Mouse (Mus musculus) midbrain, embryonic 15.5 days (tissue): ENCODE measurements around the gene Tmem270. TPM values are rescaled to one million over a fixed set of nuclear protein-coding genes. Genes with fewer than 3 reads are reported as not detected.
A peak's percentile ranks its signal among the peaks of the same experiment; 100 is the strongest.

Experiments used
- ATAC-seq: fragments of 200-750 bp; cut with Nextera tagmentation; replicated peaks from 2 replicates; pipeline ENCODE4 v1.8.0; 2017; ENCODE audit warnings: moderate TSS enrichment
- H3K27ac ChIP-seq: fragments of 300-500 bp; sonication (generic); 2 replicates; pipeline ENCODE4 v1.5.1; 2015; ENCODE audit warnings: mild to moderate bottlenecking, inconsistent platforms
- H3K27me3 ChIP-seq: fragments of 300-500 bp; sonication (generic); replicated peaks from 2 replicates; pipeline ENCODE4 v1.6.1; 2015; ENCODE audit warnings: inconsistent platforms
- H3K36me3 ChIP-seq: fragments of 300-500 bp; sonication (generic); replicated peaks from 2 replicates; pipeline ENCODE4 v1.6.1; 2015; ENCODE audit warnings: inconsistent platforms
- H3K4me1 ChIP-seq: fragments of 300-500 bp; sonication (generic); 2 replicates; pipeline ENCODE4 v1.6.1; 2015; ENCODE audit warnings: inconsistent platforms
- H3K4me2 ChIP-seq: fragments of 300-500 bp; sonication (generic); 2 replicates; pipeline ENCODE4 v1.6.1; 2015; ENCODE audit warnings: inconsistent platforms, mild to moderate bottlenecking, moderate library complexity
- H3K4me3 ChIP-seq: fragments of 300-500 bp; sonication (generic); 2 replicates; pipeline ENCODE4 v1.5.1; 2015; ENCODE audit warnings: mild to moderate bottlenecking, inconsistent platforms
- H3K9ac ChIP-seq: fragments of 300-500 bp; sonication (generic); 2 replicates; pipeline ENCODE4 v1.6.1; 2015; ENCODE audit warnings: mild to moderate bottlenecking, inconsistent platforms
- H3K9me3 ChIP-seq: fragments of 300-500 bp; sonication (generic); 2 replicates; pipeline ENCODE4 v1.6.1; 2016; ENCODE audit warnings: inconsistent platforms
- WGBS: fragments of 180-500 bp; shearing (Covaris S2); methylation state at CpG from one replicate; pipeline ENCODE4 v1.1.7; 2015; ENCODE audit warnings: mixed read lengths; 5-methylcytosine and 5-hydroxymethylcytosine counted together
- polyA plus RNA-seq: library from polyadenylated mRNA; unstranded; fragments of >200 nt; fragmentation: Nextera tagmentation; extraction: Ambion mirVana; gene quantifications from 2 replicates; pipeline ENCODE4 v1.2.1, GENCODE M21; 2015

Gene Tmem270
- polyA plus RNA-seq = not detected in 2 replicates

DNA sequence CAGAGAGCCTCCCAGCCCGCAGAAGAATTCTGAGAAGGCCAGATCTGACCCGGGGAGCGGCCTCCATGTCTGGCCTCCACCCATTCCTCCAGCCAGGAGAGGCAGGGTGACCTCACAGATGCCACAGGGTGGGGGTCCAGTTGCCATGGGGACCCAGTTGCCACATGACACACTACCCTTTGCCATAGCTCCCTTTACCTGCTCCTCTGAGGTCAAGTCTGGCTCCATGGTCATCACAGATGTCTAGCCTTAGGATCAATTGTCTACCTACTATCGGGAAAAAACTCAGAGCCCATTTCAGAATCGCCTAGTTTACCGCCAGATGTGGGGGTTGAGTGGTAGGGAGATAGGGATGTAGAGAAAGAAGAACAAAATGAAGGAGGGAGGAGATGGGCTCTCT, at the start of gene Tmem270:
Gene Tmem270 (minus strand): TSS at position 101 of the 400 bp plus-strand sequence.
- Histone ChIP-seq H3K9me3 (no peaks in the 10 kb centered on the region), H3K27ac (no peak within 1 kb of the TSS), H3K9ac (no peak within 1 kb of the TSS), H3K4me1 (peaks cover 5% of the 10 kb centered on the region; the same call in 1 of the 2 replicates), H3K27me3 (no peaks in the 10 kb centered on the region), H3K4me3 (no peak within 1 kb of the TSS), H3K4me2 (no peak within 1 kb of the TSS), H3K36me3 (no peaks in the 10 kb centered on the region)
- ATAC-seq = no peak
- 82% methylated on average over 6 of the region's 6 CpGs for WGBS

- H3K27me3 ChIP-seq = no peaks in the 10 kb centered on the region
- H3K27ac ChIP-seq = no peak overlapping the region
- WGBS = 93% methylated on average over 5 of the region's 5 CpGs
- H3K4me2 ChIP-seq = no peak overlapping the region
- H3K9me3 ChIP-seq = no peaks in the 10 kb centered on the region
- H3K9ac ChIP-seq = no peak overlapping the region
- no peaks in the 10 kb centered on the region for H3K4me1 ChIP-seq
- H3K36me3 ChIP-seq = no peaks in the 10 kb centered on the region
- H3K4me3 ChIP-seq = no peak overlapping the region
- ATAC-seq = no peak
Measured at GRCm38 (mm10) chr5:134955491-134955890, 49.0 kb upstream of the Tmem270 start.

- H3K4me2 ChIP-seq = no peak overlapping the region
- ATAC-seq = no peak
- WGBS = 50% methylated on average over 19 of the region's 19 CpGs
Measured at GRCm38 (mm10) chr5:134951053-134951884, 44.7 kb upstream of the Tmem270 start.

DNA sequence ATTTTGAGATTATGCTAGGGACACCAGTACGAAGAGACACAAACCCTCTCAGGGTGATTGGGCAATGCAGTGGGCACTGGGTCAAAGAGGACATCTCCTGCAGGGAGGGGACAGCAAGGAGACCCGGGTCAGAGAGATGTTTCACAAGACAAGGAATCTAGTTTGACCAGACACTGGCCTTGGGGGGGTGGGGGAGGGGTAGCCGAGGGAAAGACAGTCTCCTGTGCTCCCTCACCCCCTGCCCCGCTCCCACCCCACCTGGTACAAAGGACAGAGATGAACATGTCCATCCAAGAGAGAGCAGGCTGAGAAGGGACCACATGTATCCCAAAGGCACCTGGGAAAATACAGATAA, 41.5 kb upstream of the Tmem270 start:
- 79% methylated on average over 4 of the region's 4 CpGs for WGBS
- ATAC-seq = no peak
- Histone ChIP-seq H3K9ac (no peak overlapping the region), H3K4me2 (no peak overlapping the region), H3K4me1 (peaks cover 10% of the 10 kb centered on the region; the same call in 1 of the 2 replicates), H3K9me3 (no peaks in the 10 kb centered on the region), H3K4me3 (no peak overlapping the region), H3K27me3 (peaks cover 27% of the 10 kb centered on the region), H3K27ac (no peak overlapping the region), H3K36me3 (no peaks in the 10 kb centered on the region)

More at GRCm38 (mm10) chr5:134951053-134951884, 44.7 kb upstream of the Tmem270 start:
- Histone ChIP-seq H3K27me3 (peaks cover 15% of the 10 kb centered on the region), H3K4me1 (0 out of 2 replicates have a peak, but pooled peaks cover 7% of the 10 kb centered on the region), H3K9me3 (no peaks in the 10 kb centered on the region), H3K36me3 (no peaks in the 10 kb centered on the region), H3K4me3 (no peak overlapping the region), H3K27ac (no peak overlapping the region), H3K9ac (no peak overlapping the region)

DNA sequence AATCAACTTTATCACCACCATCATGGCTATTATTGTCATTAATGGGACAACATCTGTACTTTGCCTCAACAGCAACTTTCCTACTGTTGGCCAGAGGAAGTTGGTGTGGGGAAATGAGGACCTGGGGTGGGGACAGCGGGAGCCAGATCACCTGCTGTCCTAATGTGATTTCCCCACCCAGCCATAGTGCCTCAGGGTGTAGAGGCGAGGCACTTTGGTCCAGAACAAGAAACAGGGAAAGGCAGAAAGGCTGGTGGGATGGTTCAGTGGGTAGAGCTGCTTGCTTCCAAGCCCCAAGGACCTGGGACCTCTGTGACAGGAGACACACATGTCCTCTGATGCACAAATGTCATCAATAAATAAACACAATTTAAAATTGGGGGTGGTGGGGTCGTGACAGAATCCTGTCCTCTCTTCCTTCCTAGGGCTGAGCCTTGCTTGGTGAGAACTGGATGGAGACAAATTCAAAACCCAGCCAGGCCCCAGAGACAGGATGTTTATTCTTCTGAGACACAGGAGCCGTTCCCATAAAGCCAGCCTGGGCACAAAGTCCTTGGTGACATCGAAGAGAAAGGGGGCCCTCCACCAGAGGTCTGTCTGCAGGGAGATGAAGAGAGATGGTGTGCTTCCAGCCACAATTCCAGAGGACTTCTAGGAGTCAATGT, 41.0 kb upstream of the Tmem270 start:
- Histone ChIP-seq H3K27me3 (peaks cover 27% of the 10 kb centered on the region), H3K27ac (no peak overlapping the region), H3K4me2 (no peak overlapping the region), H3K9ac (no peak overlapping the region), H3K4me3 (no peak overlapping the region), H3K4me1 (peaks cover 10% of the 10 kb centered on the region; the same call in 1 of the 2 replicates), H3K9me3 (no peaks in the 10 kb centered on the region), H3K36me3 (no peaks in the 10 kb centered on the region)
- 70% methylated on average over 5 of the region's 5 CpGs for WGBS
- ATAC-seq = no peak

DNA sequence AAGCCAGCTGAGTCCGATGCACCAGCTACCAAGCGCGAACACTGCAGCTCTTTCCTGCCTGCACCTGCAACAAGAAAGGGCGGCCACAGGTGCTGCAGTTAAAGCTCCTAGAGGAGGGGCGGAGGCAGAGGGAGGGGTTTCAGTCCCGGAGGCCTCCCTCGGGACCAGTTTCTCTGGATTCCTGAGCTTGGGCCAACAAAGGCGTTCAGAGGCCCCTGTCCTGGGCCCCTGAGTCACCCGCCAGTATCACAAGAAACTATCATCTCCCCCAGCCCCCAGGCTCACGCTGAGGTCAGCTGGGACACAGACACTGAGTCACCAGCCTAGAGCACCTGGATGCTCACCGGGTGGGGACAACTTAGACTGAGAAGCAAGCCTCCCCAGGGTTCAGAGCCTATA, 40.3 kb upstream of the Tmem270 start, which contains the start of gene Cldn4:
Gene Cldn4 (minus strand): TSS at position 78 of the 399 bp plus-strand sequence.
- Histone ChIP-seq H3K9me3 (no peaks in the 10 kb centered on the region), H3K36me3 (no peaks in the 10 kb centered on the region), H3K4me2 (peak within 1 kb of the TSS; percentile 6; the same call in 1 of the 2 replicates), H3K9ac (no peak within 1 kb of the TSS), H3K4me1 (peaks cover 10% of the 10 kb centered on the region; the same call in 1 of the 2 replicates), H3K27ac (no peak within 1 kb of the TSS), H3K27me3 (peaks cover 27% of the 10 kb centered on the region), H3K4me3 (no peak within 1 kb of the TSS)
- no peak for ATAC-seq
- WGBS = 8% methylated on average over 11 of the region's 11 CpGs

DNA sequence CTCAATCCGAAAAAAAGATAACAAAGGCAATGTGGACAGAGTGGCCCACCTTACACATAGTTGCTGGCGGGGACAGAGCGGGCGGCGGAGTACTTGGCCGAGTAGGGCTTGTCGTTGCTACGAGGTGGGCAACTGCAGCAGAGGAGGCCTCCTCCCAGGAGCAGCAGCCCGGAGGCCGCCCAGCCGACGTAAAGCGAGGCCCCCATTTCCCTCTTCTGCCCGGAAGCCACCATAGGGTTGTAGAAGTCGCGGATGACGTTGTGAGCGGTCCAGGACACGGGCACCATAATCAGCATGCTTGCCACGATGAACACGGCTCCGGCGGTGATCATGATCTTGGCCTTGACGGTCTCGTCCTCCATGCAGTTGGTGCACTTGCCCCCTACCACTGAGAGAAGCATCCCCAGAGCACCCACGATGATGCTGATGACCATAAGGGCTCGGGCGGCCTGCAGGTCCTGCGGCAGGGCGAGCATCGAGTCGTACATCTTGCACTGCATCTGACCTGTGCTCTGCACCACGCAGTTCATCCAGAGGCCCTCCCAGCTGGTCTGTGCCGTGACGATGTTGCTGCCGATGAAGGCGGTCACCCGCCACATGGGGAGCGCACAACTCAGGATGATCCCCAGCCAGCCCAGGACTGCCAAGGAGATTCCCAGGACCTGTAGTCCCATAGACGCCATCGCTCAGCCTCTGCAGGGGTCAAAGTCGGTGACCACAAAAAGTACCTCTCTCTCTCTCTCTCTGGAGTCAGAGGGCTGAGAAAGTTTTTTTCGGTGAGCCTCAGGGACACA, 39.7 kb upstream of the Tmem270 start:
- Histone ChIP-seq H3K9me3 (no peaks in the 10 kb centered on the region), H3K36me3 (no peaks in the 10 kb centered on the region), H3K4me2 (peak overlapping the region; percentile 6; the same call in 1 of the 2 replicates), H3K27me3 (peaks cover 27% of the 10 kb centered on the region), H3K4me1 (peaks cover 10% of the 10 kb centered on the region; the same call in 1 of the 2 replicates), H3K4me3 (no peak overlapping the region), H3K27ac (no peak overlapping the region), H3K9ac (no peak overlapping the region)
- WGBS = 19% methylated on average over 43 of the region's 43 CpGs
- ATAC-seq = no peak

GRCm38 (mm10) chr5:134945266-134945959, 38.9 kb upstream of the Tmem270 start:
- H3K27me3 ChIP-seq = peaks cover 27% of the 10 kb centered on the region
- H3K36me3 ChIP-seq = no peaks in the 10 kb centered on the region
- peaks cover 10% of the 10 kb centered on the region; the same call in 1 of the 2 replicates for H3K4me1 ChIP-seq
- no peak overlapping the region for H3K4me3 ChIP-seq
- no peak for ATAC-seq
- no peaks in the 10 kb centered on the region for H3K9me3 ChIP-seq
- no peak overlapping the region for H3K27ac ChIP-seq
- 54% methylated on average over 16 of the region's 19 CpGs for WGBS
- no peak overlapping the region for H3K9ac ChIP-seq
- no peak overlapping the region for H3K4me2 ChIP-seq

- H3K27ac ChIP-seq = no peak overlapping the region
- 78% methylated on average over 5 of the region's 5 CpGs for WGBS
- no peaks in the 10 kb centered on the region for H3K9me3 ChIP-seq
- ATAC-seq = no peak
- H3K36me3 ChIP-seq = no peaks in the 10 kb centered on the region
- no peak overlapping the region for H3K4me3 ChIP-seq
- peaks cover 27% of the 10 kb centered on the region for H3K27me3 ChIP-seq
- no peak overlapping the region for H3K4me2 ChIP-seq
- H3K9ac ChIP-seq = no peak overlapping the region
- peaks cover 10% of the 10 kb centered on the region; the same call in 1 of the 2 replicates for H3K4me1 ChIP-seq
Measured at GRCm38 (mm10) chr5:134944179-134944578, 37.6 kb upstream of the Tmem270 start.

DNA sequence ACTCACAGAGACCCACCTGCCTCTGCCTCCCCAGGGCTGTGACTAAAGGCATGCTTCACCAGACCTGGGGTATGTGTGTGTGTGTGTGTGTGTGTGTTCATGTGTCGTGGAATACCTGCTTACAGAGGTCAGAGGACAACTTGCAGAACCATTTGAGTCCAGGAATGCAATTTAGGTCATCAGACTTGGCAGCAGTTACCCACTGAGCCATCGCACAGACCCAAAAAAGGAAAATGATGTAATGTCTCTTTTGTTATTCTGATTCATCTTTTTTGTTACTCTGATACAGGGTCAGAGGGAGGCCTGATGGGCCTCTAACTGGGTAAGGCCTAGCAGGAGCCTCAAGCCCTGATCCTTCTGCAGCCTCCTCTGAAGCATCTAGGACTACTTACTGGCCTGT, 36.2 kb upstream of the Tmem270 start:
- 76% methylated on average over 2 of the region's 2 CpGs for WGBS
- Histone ChIP-seq H3K27me3 (peaks cover 27% of the 10 kb centered on the region), H3K9me3 (no peaks in the 10 kb centered on the region), H3K36me3 (no peaks in the 10 kb centered on the region), H3K4me1 (peaks cover 10% of the 10 kb centered on the region; the same call in 1 of the 2 replicates), H3K4me3 (no peak overlapping the region), H3K4me2 (no peak overlapping the region), H3K9ac (no peak overlapping the region), H3K27ac (no peak overlapping the region)
- no peak for ATAC-seq

DNA sequence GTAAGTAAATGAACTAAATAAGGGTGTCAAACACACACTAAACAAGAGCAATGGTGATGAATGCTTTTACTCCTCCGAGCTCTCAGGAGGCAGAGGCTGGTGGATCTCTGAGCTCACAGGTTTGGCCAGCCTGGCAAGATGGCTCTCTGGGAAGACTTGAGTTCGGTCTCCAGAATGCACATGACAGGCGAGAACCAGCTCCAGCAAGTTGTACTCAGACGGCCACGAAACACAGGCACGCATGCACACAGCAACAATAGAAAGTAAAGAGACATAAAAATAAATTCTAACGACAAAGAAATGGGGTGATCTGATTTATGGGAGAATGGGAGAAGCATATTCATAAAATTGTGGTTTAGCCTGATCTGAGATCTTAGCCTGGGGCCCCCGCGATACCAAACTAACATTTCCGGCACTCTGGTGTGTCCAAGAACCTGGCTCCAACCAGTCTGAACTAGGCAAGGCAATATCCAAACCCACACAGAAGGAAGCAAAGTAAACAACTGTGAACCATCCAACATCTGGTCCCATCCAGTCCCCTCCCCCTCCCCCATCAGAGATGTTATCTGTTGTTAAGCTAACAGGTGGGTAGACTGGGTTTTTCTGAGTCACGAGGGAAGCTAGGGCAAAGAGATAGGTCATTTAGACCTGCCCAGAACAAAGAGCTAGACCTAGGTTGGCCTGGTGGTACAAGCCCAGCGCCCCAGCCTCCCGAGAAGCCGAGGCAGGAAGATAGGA, 35.1 kb upstream of the Tmem270 start:
- Histone ChIP-seq H3K27ac (no peak overlapping the region), H3K9ac (no peak overlapping the region), H3K4me1 (peaks cover 7% of the 10 kb centered on the region; the same call in 1 of the 2 replicates), H3K36me3 (no peaks in the 10 kb centered on the region), H3K4me2 (no peak overlapping the region), H3K4me3 (no peak overlapping the region), H3K27me3 (peaks cover 16% of the 10 kb centered on the region), H3K9me3 (no peaks in the 10 kb centered on the region)
- no peak for ATAC-seq
- WGBS = 86% methylated on average over 14 of the region's 14 CpGs
